Mouse (Mus musculus) kidney, adult 2 months (tissue): Measurements from ENCODE around the gene St3gal3.

ENCODE experiments used
- CTCF ChIP-seq: fragments of 200-500 bp; conservative IDR thresholded peaks from 2 replicates; pipeline ENCODE4 v1.5.1; 2011; ENCODE audit warnings: low read depth, mild to moderate bottlenecking, control low read depth, low read length, moderate library complexity, mixed read lengths; ENCODE audit not compliant: insufficient read depth, insufficient read length
- POLR2A ChIP-seq: fragments of 200-500 bp; IDR thresholded peaks from one replicate; pipeline ENCODE4 v1.6.1; 2011; ENCODE audit warnings: low read depth, low read length, control low read depth

GRCm38 (mm10) chr4:118000605-118001208 lies 134.0 kb downstream of the St3gal3 start:
- TF ChIP-seq POLR2A, result no peak
- no peak for TF ChIP-seq CTCF
